Mouse (Mus musculus): ENCODE data around the gene Prkar2a. TPM values are rescaled to one million over a fixed set of nuclear protein-coding genes. Genes with fewer than 3 reads are reported as not detected.

Gene Prkar2a
- polyA plus RNA-seq, 1 experiment from 2014 or later, result 45.0 TPM

GRCm38 (mm10) chr9:108661677-108662612 lies 27.2 kb upstream of the Prkar2a start, which contains the start of gene Slc25a20:
Gene Slc25a20 (plus strand): TSS chr9:108662088.
- Histone ChIP-seq H3K9me3 (ENCODE audit: control insufficient read depth, low read length) (no peaks in the 10 kb centered on the region), H3K4me2 (replicated peaks; ENCODE audit: low read depth, low read length) (peak within 1 kb of the TSS; percentile 51), H3K27me3 (ENCODE audit: control insufficient read depth, insufficient read depth, low read length) (no peaks in the 10 kb centered on the region), H3K27ac (ENCODE audit: low read depth, low read length) (no peak within 1 kb of the TSS), H3K9ac (ENCODE audit: low read depth, low read length) (peak within 1 kb of the TSS; percentile 64), H3K4me3 (ENCODE audit: low read depth, low read length) (peak within 1 kb of the TSS; percentile 61), H3K4me1 (replicated peaks; ENCODE audit: control insufficient read depth, insufficient read depth, low read length) (0 out of 2 replicates have a peak, but pooled peaks cover 2% of the 10 kb centered on the region), H3K36me3 (ENCODE audit: control insufficient read depth, insufficient read depth, low read length) (no peaks in the 10 kb centered on the region)
- DNase-seq (ENCODE audit: low spot score) (peak; percentile 84), ATAC-seq (ENCODE audit: low FRiP score) (peak; percentile 86)
- 3% methylated on average over 35 of the region's 37 CpGs for WGBS

- H3K9ac ChIP-seq (ENCODE audit: low read depth, low read length), result peak overlapping the region; percentile 64
- peak overlapping the region; percentile 51 for H3K4me2 ChIP-seq (replicated peaks; ENCODE audit: low read depth, low read length)
- no peak for ATAC-seq (ENCODE audit: low FRiP score)
- no peaks in the 10 kb centered on the region for H3K9me3 ChIP-seq (ENCODE audit: control insufficient read depth, low read length)
- no peak overlapping the region for H3K27ac ChIP-seq (ENCODE audit: low read depth, low read length)
- DNase-seq (ENCODE audit: low spot score), result no peak
- 52% methylated on average over 6 of the region's 6 CpGs for WGBS
- H3K4me1 ChIP-seq (replicated peaks; ENCODE audit: control insufficient read depth, insufficient read depth, low read length), result 0 out of 2 replicates have a peak, but pooled peaks cover 2% of the 10 kb centered on the region
- no peaks in the 10 kb centered on the region for H3K27me3 ChIP-seq (ENCODE audit: control insufficient read depth, insufficient read depth, low read length)
- H3K4me3 ChIP-seq (ENCODE audit: low read depth, low read length), result peak overlapping the region; percentile 61
- H3K36me3 ChIP-seq (ENCODE audit: control insufficient read depth, insufficient read depth, low read length), result no peaks in the 10 kb centered on the region
These were observed 26.5 kb upstream of the Prkar2a start for GRCm38 (mm10) chr9:108662660-108663059.

GRCm38 (mm10) chr9:108669875-108670274 lies 19.2 kb upstream of the Prkar2a start:
- 57% methylated on average over 8 of the region's 8 CpGs for WGBS
- Histone ChIP-seq H3K9me3 (ENCODE audit: control insufficient read depth, low read length) (no peaks in the 10 kb centered on the region), H3K27ac (ENCODE audit: low read depth, low read length) (no peak overlapping the region), H3K27me3 (ENCODE audit: control insufficient read depth, insufficient read depth, low read length) (no peaks in the 10 kb centered on the region), H3K4me1 (replicated peaks; ENCODE audit: control insufficient read depth, insufficient read depth, low read length) (no peaks in the 10 kb centered on the region), H3K36me3 (ENCODE audit: control insufficient read depth, insufficient read depth, low read length) (0 out of 2 replicates have a peak, but pooled peaks cover 3% of the 10 kb centered on the region), H3K4me2 (replicated peaks; ENCODE audit: low read depth, low read length) (no peak overlapping the region), H3K9ac (ENCODE audit: low read depth, low read length) (no peak overlapping the region), H3K4me3 (ENCODE audit: low read depth, low read length) (no peak overlapping the region)
- DNase-seq (ENCODE audit: low spot score) (peak; percentile 48), ATAC-seq (ENCODE audit: low FRiP score) (no peak)

- Histone ChIP-seq H3K9ac (ENCODE audit: low read depth, low read length) (no peak overlapping the region), H3K36me3 (ENCODE audit: control insufficient read depth, insufficient read depth, low read length) (0 out of 2 replicates have a peak, but pooled peaks cover 3% of the 10 kb centered on the region), H3K4me1 (replicated peaks; ENCODE audit: control insufficient read depth, insufficient read depth, low read length) (no peaks in the 10 kb centered on the region), H3K27ac (ENCODE audit: low read depth, low read length) (no peak overlapping the region), H3K9me3 (ENCODE audit: control insufficient read depth, low read length) (no peaks in the 10 kb centered on the region), H3K27me3 (ENCODE audit: control insufficient read depth, insufficient read depth, low read length) (no peaks in the 10 kb centered on the region), H3K4me3 (ENCODE audit: low read depth, low read length) (no peak overlapping the region), H3K4me2 (replicated peaks; ENCODE audit: low read depth, low read length) (no peak overlapping the region)
- WGBS, result 40% methylated on average over 2 of the region's 2 CpGs
- DNase-seq (ENCODE audit: low spot score) (peak; percentile 45), ATAC-seq (ENCODE audit: low FRiP score) (no peak)
These were observed 16.0 kb upstream of the Prkar2a start for GRCm38 (mm10) chr9:108673151-108673550.

GRCm38 (mm10) chr9:108680026-108680425 lies 9.1 kb upstream of the Prkar2a start:
- WGBS, result 96% methylated on average over 15 of the region's 15 CpGs
- H3K27me3 ChIP-seq (ENCODE audit: control insufficient read depth, insufficient read depth, low read length), result no peaks in the 10 kb centered on the region
- DNase-seq (ENCODE audit: low spot score) (no peak), ATAC-seq (ENCODE audit: low FRiP score) (no peak)
- H3K4me3 ChIP-seq (ENCODE audit: low read depth, low read length), result no peak overlapping the region
- H3K4me2 ChIP-seq (replicated peaks; ENCODE audit: low read depth, low read length), result no peak overlapping the region
- no peak overlapping the region for H3K27ac ChIP-seq (ENCODE audit: low read depth, low read length)
- H3K36me3 ChIP-seq (ENCODE audit: control insufficient read depth, insufficient read depth, low read length), result no peaks in the 10 kb centered on the region
- no peaks in the 10 kb centered on the region for H3K9me3 ChIP-seq (ENCODE audit: control insufficient read depth, low read length)
- H3K4me1 ChIP-seq (replicated peaks; ENCODE audit: control insufficient read depth, insufficient read depth, low read length), result no peaks in the 10 kb centered on the region
- H3K9ac ChIP-seq (ENCODE audit: low read depth, low read length), result no peak overlapping the region

- 0 out of 2 replicates have a peak overlapping the region, but pooled peaks have one; percentile 11 for H3K27ac ChIP-seq (ENCODE audit: low read depth, low read length)
- 44% methylated on average over 4 of the region's 4 CpGs for WGBS
- H3K4me3 ChIP-seq (ENCODE audit: low read depth, low read length), result no peak overlapping the region
These were observed 2.6 kb upstream of the Prkar2a start for GRCm38 (mm10) chr9:108686475-108686887.

GRCm38 (mm10) chr9:108687181-108687580 lies 1.9 kb upstream of the Prkar2a start:
- no peak overlapping the region for H3K9ac ChIP-seq (ENCODE audit: low read depth, low read length)
- no peak overlapping the region for H3K4me2 ChIP-seq (replicated peaks; ENCODE audit: low read depth, low read length)
- WGBS, result 75% methylated on average over 6 of the region's 6 CpGs
- no peak overlapping the region for H3K27ac ChIP-seq (ENCODE audit: low read depth, low read length)
- no peaks in the 10 kb centered on the region for H3K4me1 ChIP-seq (replicated peaks; ENCODE audit: control insufficient read depth, insufficient read depth, low read length)
- H3K9me3 ChIP-seq (ENCODE audit: control insufficient read depth, low read length), result no peaks in the 10 kb centered on the region
- no peaks in the 10 kb centered on the region for H3K27me3 ChIP-seq (ENCODE audit: control insufficient read depth, insufficient read depth, low read length)
- no peak overlapping the region for H3K4me3 ChIP-seq (ENCODE audit: low read depth, low read length)
- H3K36me3 ChIP-seq (ENCODE audit: control insufficient read depth, insufficient read depth, low read length), result no peaks in the 10 kb centered on the region
- ATAC-seq (ENCODE audit: low FRiP score) (no peak), DNase-seq (ENCODE audit: low spot score) (no peak)

More at GRCm38 (mm10) chr9:108686475-108686887, 2.6 kb upstream of the Prkar2a start:
- Histone ChIP-seq H3K4me1 (replicated peaks; ENCODE audit: control insufficient read depth, insufficient read depth, low read length) (no peaks in the 10 kb centered on the region), H3K9me3 (ENCODE audit: control insufficient read depth, low read length) (no peaks in the 10 kb centered on the region), H3K9ac (ENCODE audit: low read depth, low read length) (no peak overlapping the region), H3K36me3 (ENCODE audit: control insufficient read depth, insufficient read depth, low read length) (no peaks in the 10 kb centered on the region), H3K4me2 (replicated peaks; ENCODE audit: low read depth, low read length) (no peak overlapping the region), H3K27me3 (ENCODE audit: control insufficient read depth, insufficient read depth, low read length) (no peaks in the 10 kb centered on the region)
- DNase-seq (ENCODE audit: low spot score) (peak; percentile 51), ATAC-seq (ENCODE audit: low FRiP score) (peak; percentile 37; the same call in 1 of the 2 replicates)

- Histone ChIP-seq H3K4me2 (replicated peaks; ENCODE audit: low read depth, low read length) (no peak overlapping the region), H3K4me3 (ENCODE audit: low read depth, low read length) (no peak overlapping the region), H3K9ac (ENCODE audit: low read depth, low read length) (no peak overlapping the region), H3K9me3 (ENCODE audit: control insufficient read depth, low read length) (no peaks in the 10 kb centered on the region), H3K27me3 (ENCODE audit: control insufficient read depth, insufficient read depth, low read length) (no peaks in the 10 kb centered on the region), H3K27ac (ENCODE audit: low read depth, low read length) (no peak overlapping the region), H3K4me1 (replicated peaks; ENCODE audit: control insufficient read depth, insufficient read depth, low read length) (no peaks in the 10 kb centered on the region), H3K36me3 (ENCODE audit: control insufficient read depth, insufficient read depth, low read length) (no peaks in the 10 kb centered on the region)
- 89% methylated on average over 2 of the region's 2 CpGs for WGBS
- DNase-seq (ENCODE audit: low spot score) (no peak), ATAC-seq (ENCODE audit: low FRiP score) (no peak)
These were observed 1.4 kb upstream of the Prkar2a start for GRCm38 (mm10) chr9:108687686-108688085.

Measured in hindbrain, embryonic 11.5 days (tissue).